Mouse (Mus musculus): ENCODE measurements at regions not wholly inside any gene's neighbourhood (a gene's known extent, or its start where the extent isn't known, plus 50 kb on each side); places are given as distances from the start of the nearest gene placed in this dataset.

DNA sequence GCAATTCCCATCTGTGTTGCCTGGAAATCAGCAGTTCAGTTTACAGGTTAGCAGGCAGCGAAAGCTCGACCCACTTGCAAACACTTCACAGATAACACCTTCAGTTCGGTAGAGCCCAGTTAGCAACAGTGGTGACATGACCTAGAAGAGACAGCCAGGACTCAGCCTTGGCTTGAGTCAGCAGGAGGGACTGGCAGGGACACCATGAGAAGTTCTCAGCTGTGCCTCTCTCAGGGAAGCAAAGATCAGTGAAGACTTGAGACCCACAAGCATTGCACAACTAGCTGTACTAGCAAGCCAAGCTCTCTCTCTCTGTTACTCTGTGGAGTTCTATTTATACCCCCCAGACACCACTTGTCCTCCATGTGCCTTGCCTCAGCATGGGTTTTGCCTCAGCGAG, 161.6 kb upstream of the Gk2 start:
- no peaks in the 10 kb centered on the region for H3K79me2 ChIP-seq (ENCODE audit: control insufficient read depth, insufficient read depth, low read length, poor library complexity)
- H3K27me3 ChIP-seq (ENCODE audit: control insufficient read depth in 1 of 2, insufficient read depth in 2 of 2, low read length in 2 of 2) = no peaks in the 10 kb centered on the region
- TF ChIP-seq ZKSCAN1 (IDR thresholded peaks at IDR 0.05; ENCODE audit: low read depth, low read length) (no peak), CHD1 (IDR thresholded peaks at IDR 0.05; ENCODE audit: low read depth, low read length) (no peak), E2F4 (IDR thresholded peaks at IDR 0.05; ENCODE audit: borderline replicate concordance, low read depth, low read length) (no peak), GATA1 (IDR thresholded peaks at IDR 0.05; ENCODE audit: low read depth, low read length) (no peak), POLR2AphosphoS5 (IDR thresholded peaks at IDR 0.05; ENCODE audit: borderline replicate concordance, low read depth, low read length) (no peak), EP300 (IDR thresholded peaks at IDR 0.05; ENCODE audit: low read depth in 1 of 2, low read length in 2 of 2) (no peak), POLR2AphosphoS2 (IDR thresholded peaks at IDR 0.05; ENCODE audit: low read length) (no peak), MYB (IDR thresholded peaks at IDR 0.05; ENCODE audit: low read depth, low read length) (no peak), RAD21 (IDR thresholded peaks at IDR 0.05; ENCODE audit: low read depth, low read length) (no peak), MAZ (IDR thresholded peaks at IDR 0.05; ENCODE audit: low read depth, low read length) (no peak), ZC3H11A (IDR thresholded peaks at IDR 0.05; ENCODE audit: low read depth, low read length) (no peak), ZNF384 (IDR thresholded peaks at IDR 0.05; ENCODE audit: low read depth, low read length) (no peak)
- no peak overlapping the region for H3K4me3 ChIP-seq (ENCODE audit: control insufficient read depth in 1 of 2, insufficient read depth in 1 of 2, low read depth in 2 of 2, low read length in 2 of 2)
- no peaks in the 10 kb centered on the region for H3K4me1 ChIP-seq (ENCODE audit: control insufficient read depth in 1 of 2, insufficient read depth in 2 of 2, low read length in 2 of 2)
- no peaks in the 10 kb centered on the region for H3K36me3 ChIP-seq (ENCODE audit: control insufficient read depth in 1 of 2, insufficient read depth in 2 of 2, low read length in 2 of 2)
- no peak overlapping the region for H3K27ac ChIP-seq (ENCODE audit: control insufficient read depth, low read depth, low read length)
- H3K9me3 ChIP-seq (replicated peaks; ENCODE audit: insufficient read depth, low read length) = no peaks in the 10 kb centered on the region
- H3K9ac ChIP-seq (ENCODE audit: control insufficient read depth, low read depth, low read length, poor library complexity, severe bottlenecking) = no peak overlapping the region
- DNase-seq (ENCODE audit: low read depth, low spot score) = no peak

DNA sequence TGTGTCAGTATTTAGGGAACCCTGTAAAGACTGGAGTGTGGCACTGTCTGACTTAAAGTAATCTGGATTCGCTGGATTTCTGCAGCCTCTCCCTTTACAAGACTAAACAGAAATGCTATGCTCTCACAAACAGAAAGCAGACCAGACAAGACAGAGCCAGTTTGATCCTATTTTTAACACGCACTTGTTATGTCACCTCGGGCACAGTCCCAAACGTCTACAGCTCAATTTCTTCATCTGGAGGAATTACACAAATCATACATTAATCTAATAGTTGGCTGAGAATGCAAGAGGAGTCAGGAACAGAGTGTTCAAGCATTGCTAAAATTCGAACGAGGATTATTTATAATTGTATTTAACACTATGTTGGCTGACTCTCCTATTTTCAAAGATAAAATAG, 145.4 kb upstream of the Gk2 start:
- Histone ChIP-seq H3K79me2 (ENCODE audit: control insufficient read depth, insufficient read depth, low read length, poor library complexity) (no peaks in the 10 kb centered on the region), H3K27ac (ENCODE audit: control insufficient read depth, low read depth, low read length) (no peak overlapping the region), H3K4me1 (ENCODE audit: control insufficient read depth in 1 of 2, insufficient read depth in 2 of 2, low read length in 2 of 2) (no peaks in the 10 kb centered on the region), H3K9me3 (replicated peaks; ENCODE audit: insufficient read depth, low read length) (no peaks in the 10 kb centered on the region), H3K27me3 (ENCODE audit: control insufficient read depth in 1 of 2, insufficient read depth in 2 of 2, low read length in 2 of 2) (no peaks in the 10 kb centered on the region), H3K36me3 (ENCODE audit: control insufficient read depth in 1 of 2, insufficient read depth in 2 of 2, low read length in 2 of 2) (no peaks in the 10 kb centered on the region), H3K9ac (ENCODE audit: control insufficient read depth, low read depth, low read length, poor library complexity, severe bottlenecking) (no peak overlapping the region), H3K4me3 (ENCODE audit: control insufficient read depth in 1 of 2, insufficient read depth in 1 of 2, low read depth in 2 of 2, low read length in 2 of 2) (no peak overlapping the region)
- TF ChIP-seq TCF12 (IDR thresholded peaks at IDR 0.05; ENCODE audit: low read depth, low read length) (no peak), USF2 (IDR thresholded peaks at IDR 0.05; ENCODE audit: borderline replicate concordance in 1 of 2, insufficient read depth in 1 of 2, low read depth in 1 of 2, low read length in 2 of 2) (no peak), USF1 (IDR thresholded peaks at IDR 0.05; ENCODE audit: low read depth, low read length) (no peak), JUND (IDR thresholded peaks at IDR 0.05; ENCODE audit: low read depth, low read length) (no peak)
- no peak for DNase-seq (ENCODE audit: low read depth, low spot score)

DNA sequence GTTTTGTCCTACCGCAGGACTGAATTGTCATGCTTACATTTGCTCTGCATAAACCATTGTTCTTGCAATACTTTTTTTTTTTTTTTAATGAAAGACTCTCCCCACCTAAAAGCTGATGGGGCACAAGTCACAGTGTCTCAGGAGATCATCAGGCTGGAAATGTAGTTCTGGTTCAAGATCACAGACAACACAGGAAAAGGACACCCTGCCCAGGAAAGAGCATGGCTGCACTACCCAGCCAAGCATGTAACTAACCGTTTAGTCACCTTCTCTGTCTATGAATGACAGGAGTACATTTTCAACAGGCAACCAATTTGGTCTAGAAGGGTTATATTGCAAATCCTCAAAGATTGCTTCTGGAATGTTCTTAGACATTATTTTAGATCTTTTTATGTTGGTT, 144.6 kb upstream of the Gk2 start:
- Histone ChIP-seq H3K4me3 (ENCODE audit: control insufficient read depth in 1 of 2, insufficient read depth in 1 of 2, low read depth in 2 of 2, low read length in 2 of 2) (no peak overlapping the region), H3K79me2 (ENCODE audit: control insufficient read depth, insufficient read depth, low read length, poor library complexity) (no peaks in the 10 kb centered on the region), H3K27ac (ENCODE audit: control insufficient read depth, low read depth, low read length) (no peak overlapping the region), H3K9me3 (replicated peaks; ENCODE audit: insufficient read depth, low read length) (no peaks in the 10 kb centered on the region), H3K36me3 (ENCODE audit: control insufficient read depth in 1 of 2, insufficient read depth in 2 of 2, low read length in 2 of 2) (no peaks in the 10 kb centered on the region), H3K4me1 (ENCODE audit: control insufficient read depth in 1 of 2, insufficient read depth in 2 of 2, low read length in 2 of 2) (no peaks in the 10 kb centered on the region), H3K9ac (ENCODE audit: control insufficient read depth, low read depth, low read length, poor library complexity, severe bottlenecking) (no peak overlapping the region), H3K27me3 (ENCODE audit: control insufficient read depth in 1 of 2, insufficient read depth in 2 of 2, low read length in 2 of 2) (no peaks in the 10 kb centered on the region)
- no peak for DNase-seq (ENCODE audit: low read depth, low spot score)
- TF ChIP-seq BHLHE40 (IDR thresholded peaks at IDR 0.05; ENCODE audit: borderline replicate concordance, low read depth, low read length) (no peak), MYB (IDR thresholded peaks at IDR 0.05; ENCODE audit: low read depth, low read length) (no peak), EP300 (IDR thresholded peaks at IDR 0.05; ENCODE audit: low read depth in 1 of 2, low read length in 2 of 2) (no peak), JUND (IDR thresholded peaks at IDR 0.05; ENCODE audit: low read depth, low read length) (no peak), ZMIZ1 (IDR thresholded peaks at IDR 0.05; ENCODE audit: low read depth, low read length) (no peak), GABPA (IDR thresholded peaks at IDR 0.05; ENCODE audit: low read depth, low read length) (no peak), MEF2A (IDR thresholded peaks at IDR 0.05; ENCODE audit: extremely low read depth, insufficient replicate concordance, low read depth, low read length, poor library complexity, severe bottlenecking) (no peak), UBTF (IDR thresholded peaks at IDR 0.05; ENCODE audit: borderline replicate concordance, insufficient read depth, low read depth, low read length) (no peak), CTCF (IDR thresholded peaks at IDR 0.05 in 2 of 3, conservative IDR thresholded peaks at IDR 0.05 in 1 of 3; ENCODE audit: control insufficient read depth in 1 of 3, insufficient read depth in 1 of 3, low read depth in 2 of 3, low read length in 3 of 3, poor library complexity in 1 of 3, severe bottlenecking in 1 of 3) (no peak), RCOR1 (IDR thresholded peaks at IDR 0.05; ENCODE audit: low read depth, low read length) (no peak), ZC3H11A (IDR thresholded peaks at IDR 0.05; ENCODE audit: low read depth, low read length) (no peak), RAD21 (IDR thresholded peaks at IDR 0.05; ENCODE audit: low read depth, low read length) (no peak), SMC3 (IDR thresholded peaks at IDR 0.05; ENCODE audit: low read depth, low read length) (no peak), POLR2AphosphoS5 (IDR thresholded peaks at IDR 0.05; ENCODE audit: borderline replicate concordance, low read depth, low read length) (no peak), HCFC1 (IDR thresholded peaks at IDR 0.05; ENCODE audit: low read depth, low read length) (no peak)

Measured in MEL (cell line).